Mouse (Mus musculus): ENCODE measurements around the gene Slc10a2.
"Not testable (repeated sequence)": the region's sequence is repeated elsewhere in the genome, so short reads cannot be mapped to it uniquely, and the experiment has no call there.

The Slc10a2 gene

GRCm38 (mm10) chr8:5105186-5105585 lies at the start of gene Slc10a2:
TSS of gene Slc10a2 (minus strand) at chr8:5105351.
- DNase-seq (ENCODE audit: extremely low read depth, low read depth, low spot score), result no peak

- DNase-seq (ENCODE audit: extremely low read depth, low read depth, low spot score), result no peak
These were observed 24.2 kb upstream of the Slc10a2 start for GRCm38 (mm10) chr8:5129322-5129829.

- no peak for DNase-seq (ENCODE audit: extremely low read depth, low read depth, low spot score)
These were observed 1.7 kb upstream of the Slc10a2 start for GRCm38 (mm10) chr8:5106855-5107254.

- no peak for DNase-seq (ENCODE audit: extremely low read depth, low read depth, low spot score)
These were observed 9.8 kb downstream of the Slc10a2 start for GRCm38 (mm10) chr8:5095392-5095791.

- DNase-seq (ENCODE audit: extremely low read depth, low read depth, low spot score), result not testable (repeated sequence)
These were observed 11.2 kb downstream of the Slc10a2 start for GRCm38 (mm10) chr8:5093991-5094390.

GRCm38 (mm10) chr8:5073654-5074293 lies 31.4 kb downstream of the Slc10a2 start:
- DNase-seq (ENCODE audit: extremely low read depth, low read depth, low spot score), result no peak

- DNase-seq (ENCODE audit: extremely low read depth, low read depth, low spot score), result no peak
These were observed 46.3 kb downstream of the Slc10a2 start for GRCm38 (mm10) chr8:5058888-5059287.

- DNase-seq (ENCODE audit: extremely low read depth, low read depth, low spot score), result not testable (repeated sequence)
These were observed 60.7 kb downstream of the Slc10a2 start for GRCm38 (mm10) chr8:5044361-5044900.

GRCm38 (mm10) chr8:5038811-5039561 lies 66.2 kb downstream of the Slc10a2 start:
- no peak for DNase-seq (ENCODE audit: extremely low read depth, low read depth, low spot score)

Measured in fat pad, adult 2 months (tissue).